Mouse (Mus musculus): ENCODE results near the gene B630019K06Rik. TPM values are rescaled to one million over a fixed set of nuclear protein-coding genes. Genes with fewer than 3 reads are reported as not detected.
"Not testable (repeated sequence)": the region's sequence is repeated elsewhere in the genome, so short reads cannot be mapped to it uniquely, and the experiment has no call there.

B630019K06Rik gene
- 3.6 and 3.7 TPM in 2 replicates for polyA plus RNA-seq (2015; fragmentation: Nextera tagmentation; extraction: Ambion mirVana)

DNA sequence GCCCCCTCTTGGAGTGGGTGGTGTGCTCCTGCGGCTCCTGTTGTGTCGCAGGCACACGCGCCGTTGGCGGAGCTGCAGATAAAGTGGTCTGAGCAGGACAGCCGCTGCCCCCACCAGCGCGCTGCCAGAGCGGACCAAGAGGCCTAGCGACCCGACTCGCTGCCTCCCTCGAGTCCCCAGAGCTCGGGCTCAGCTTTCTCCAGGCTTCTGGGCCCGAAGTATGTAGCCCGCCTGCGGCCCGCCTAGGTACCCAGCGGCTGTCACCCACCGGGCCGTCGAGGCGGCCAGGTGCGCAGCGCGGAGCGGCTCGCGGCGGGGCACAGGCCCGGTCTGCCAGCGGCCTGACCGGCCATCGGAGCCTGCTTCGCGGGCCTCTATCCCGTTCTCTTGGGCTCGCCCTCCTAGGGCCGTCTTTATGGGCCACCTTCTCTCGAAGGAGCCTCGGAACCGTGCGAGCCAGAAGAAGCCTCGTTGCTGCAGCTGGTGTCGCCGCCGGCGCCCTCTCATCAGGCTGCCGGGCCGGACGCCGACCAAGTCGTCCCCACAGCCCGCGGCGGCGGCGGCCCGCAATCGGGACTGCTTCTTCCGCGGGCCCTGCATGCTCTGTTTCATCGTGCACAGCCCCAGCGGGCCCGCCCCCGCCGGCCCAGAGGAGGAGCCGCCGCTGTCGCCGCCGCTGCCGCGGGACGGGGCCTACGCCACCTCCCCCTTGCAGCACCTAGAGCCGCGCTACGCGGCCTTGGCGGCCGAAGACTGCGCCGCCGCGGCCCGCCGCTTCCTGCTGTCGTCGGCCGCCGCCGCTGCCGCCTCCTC lies at the start of gene B630019K06Rik:
TSS of gene B630019K06Rik (plus strand) at position 40 of the 813 bp plus-strand sequence.
- Histone ChIP-seq H3K36me3 (no peaks in the 10 kb centered on the region), H3K9me3 (replicated peaks) (no peaks in the 10 kb centered on the region), H3K4me2 (peak within 1 kb of the TSS; percentile 72), H3K4me1 (no peaks in the 10 kb centered on the region), H3K27ac (peak within 1 kb of the TSS; percentile 87), H3K27me3 (no peaks in the 10 kb centered on the region), H3K9ac (peak within 1 kb of the TSS; percentile 61), H3K4me3 (replicated peaks) (peak within 1 kb of the TSS; percentile 60)
- peak; percentile 96 for ATAC-seq (replicated peaks; ENCODE audit: low FRiP score)
- WGBS = 19% methylated on average over 68 of the region's 95 CpGs

DNA sequence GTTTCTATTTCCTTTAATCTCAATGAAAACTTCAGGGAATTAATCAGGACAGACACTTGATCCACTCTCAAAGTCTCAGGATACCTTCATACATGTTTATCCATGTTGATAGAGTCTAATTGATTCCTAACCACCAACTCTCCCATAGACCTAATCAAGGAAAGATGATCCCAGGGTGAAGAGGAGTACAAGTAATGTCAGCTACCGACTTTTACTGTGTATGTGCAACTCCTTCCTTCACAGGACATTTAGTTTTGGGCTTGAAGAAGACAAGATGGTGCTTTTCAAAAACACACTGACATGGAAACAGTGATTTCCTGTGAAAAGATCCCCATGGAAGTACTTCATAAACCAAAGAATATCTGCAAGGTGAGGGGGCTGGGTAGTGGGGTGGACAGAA lies 48.5 kb upstream of the B630019K06Rik start, which contains the start of gene Gm6592:
TSS of gene Gm6592 (plus strand) at position 301 of the 400 bp plus-strand sequence.
- no peaks in the 10 kb centered on the region for H3K27me3 ChIP-seq
- WGBS = 70% methylated on average over 1 of the region's 1 CpGs
- H3K36me3 ChIP-seq = no peaks in the 10 kb centered on the region
- no peaks in the 10 kb centered on the region for H3K9me3 ChIP-seq (replicated peaks)
- H3K9ac ChIP-seq = no peak within 1 kb of the TSS
- no peak within 1 kb of the TSS for H3K27ac ChIP-seq
- ATAC-seq (replicated peaks; ENCODE audit: low FRiP score) = no peak
- no peak within 1 kb of the TSS for H3K4me2 ChIP-seq
- H3K4me1 ChIP-seq = no peaks in the 10 kb centered on the region
- no peak within 1 kb of the TSS for H3K4me3 ChIP-seq (replicated peaks)

DNA sequence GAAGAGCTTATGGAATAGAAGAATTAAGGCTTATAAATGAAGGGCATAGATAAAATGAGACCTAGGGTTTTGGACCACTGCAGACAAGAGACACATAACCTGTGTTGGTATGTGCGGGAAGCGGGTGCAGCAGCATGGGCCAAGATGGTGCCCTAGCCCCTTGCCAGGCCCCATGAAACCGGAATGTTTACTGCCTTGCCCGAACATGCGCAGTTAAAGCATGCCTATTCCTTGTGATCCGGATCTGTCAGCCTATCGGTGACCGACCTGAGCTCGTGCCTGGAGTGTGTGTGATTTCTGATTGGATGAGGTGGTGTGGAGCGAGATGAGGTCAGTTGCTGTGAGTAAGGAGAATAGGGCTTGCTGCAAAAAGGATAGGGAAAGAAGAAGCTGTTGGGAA lies 39.7 kb upstream of the B630019K06Rik start:
- ATAC-seq (replicated peaks; ENCODE audit: low FRiP score) = no peak
- WGBS = 93% methylated on average over 10 of the region's 10 CpGs
- Histone ChIP-seq H3K27me3 (no peaks in the 10 kb centered on the region), H3K9me3 (replicated peaks) (no peaks in the 10 kb centered on the region), H3K4me2 (no peak overlapping the region), H3K27ac (no peak overlapping the region), H3K36me3 (no peaks in the 10 kb centered on the region), H3K4me1 (no peaks in the 10 kb centered on the region), H3K9ac (no peak overlapping the region), H3K4me3 (replicated peaks) (no peak overlapping the region)

DNA sequence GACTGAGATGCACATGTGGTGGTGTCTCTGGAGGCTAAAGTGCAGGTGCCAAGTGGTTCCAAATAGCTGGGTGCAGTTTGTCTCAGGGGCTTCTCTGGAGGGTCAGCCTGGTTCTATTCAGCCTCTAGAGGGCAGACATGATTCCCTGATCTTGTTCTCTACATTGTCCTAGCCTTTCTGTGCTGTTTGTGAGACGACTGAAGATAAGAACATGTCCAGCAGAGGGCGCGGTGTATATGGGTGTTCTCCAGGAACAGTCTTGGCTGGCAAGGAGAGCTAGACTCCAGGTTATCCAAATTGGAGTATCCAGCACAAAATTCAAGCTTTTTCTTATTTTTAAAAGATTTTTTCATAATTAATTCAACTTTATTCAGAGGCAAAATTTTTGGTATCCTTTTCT lies 27.9 kb upstream of the B630019K06Rik start:
- not testable (repeated sequence) for H3K27me3 ChIP-seq; H3K4me3 ChIP-seq (replicated peaks); H3K36me3 ChIP-seq; H3K4me1 ChIP-seq; ATAC-seq (replicated peaks; ENCODE audit: low FRiP score); H3K27ac ChIP-seq; H3K9ac ChIP-seq; H3K9me3 ChIP-seq (replicated peaks); H3K4me2 ChIP-seq
- 5% methylated on average over 3 of the region's 3 CpGs for WGBS

DNA sequence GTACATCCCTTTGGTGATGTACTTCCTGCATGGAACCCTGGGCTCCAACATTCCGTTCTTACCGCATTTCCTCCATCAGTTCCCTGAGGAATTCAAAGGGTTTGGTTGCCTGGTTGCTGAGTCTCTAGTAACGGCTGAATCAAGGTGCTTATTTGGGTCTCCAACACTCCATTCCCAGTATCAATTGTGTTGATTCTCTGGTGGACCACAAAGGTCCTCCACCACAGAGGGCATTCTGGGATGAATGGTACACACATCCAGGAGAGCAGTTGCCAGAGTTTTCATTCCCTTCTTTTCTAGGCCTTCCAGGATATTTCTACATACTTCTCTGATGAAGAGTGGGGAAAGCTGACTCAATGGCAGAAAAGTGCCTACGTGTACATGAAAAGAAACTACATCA lies 18.2 kb upstream of the B630019K06Rik start, which contains the start of gene Gm5751:
TSS of gene Gm5751 (plus strand) at position 301 of the 400 bp plus-strand sequence.
- not testable (repeated sequence) for H3K36me3 ChIP-seq; ATAC-seq (replicated peaks; ENCODE audit: low FRiP score); H3K4me1 ChIP-seq; H3K4me3 ChIP-seq (replicated peaks); H3K27me3 ChIP-seq; H3K9ac ChIP-seq; H3K27ac ChIP-seq; H3K9me3 ChIP-seq (replicated peaks); H3K4me2 ChIP-seq
- 94% methylated on average over 3 of the region's 4 CpGs for WGBS

DNA sequence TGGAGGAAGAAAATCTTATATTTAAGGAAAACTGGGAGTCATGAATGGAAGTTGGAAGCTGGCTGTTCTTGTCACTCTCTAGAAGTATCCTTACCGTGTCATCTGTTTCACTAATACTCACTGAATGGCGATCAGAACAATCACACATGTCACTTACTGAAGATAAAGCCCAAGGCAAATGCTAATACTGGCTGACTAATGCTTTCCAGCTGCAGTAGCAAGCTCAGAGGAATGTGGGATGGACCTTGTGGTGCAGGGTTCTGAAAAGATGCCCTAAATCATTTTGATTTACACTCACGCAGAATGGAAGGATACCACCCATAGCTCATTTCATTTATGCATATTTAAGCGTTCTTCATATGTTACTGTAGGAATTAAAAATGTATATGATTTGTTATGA lies 7.8 kb upstream of the B630019K06Rik start:
- Histone ChIP-seq H3K36me3 (no peaks in the 10 kb centered on the region), H3K4me3 (replicated peaks) (no peak overlapping the region), H3K27ac (no peak overlapping the region), H3K9ac (no peak overlapping the region), H3K27me3 (no peaks in the 10 kb centered on the region), H3K9me3 (replicated peaks) (no peaks in the 10 kb centered on the region), H3K4me1 (no peaks in the 10 kb centered on the region), H3K4me2 (no peak overlapping the region)
- 67% methylated on average over 4 of the region's 4 CpGs for WGBS
- no peak for ATAC-seq (replicated peaks; ENCODE audit: low FRiP score)

DNA sequence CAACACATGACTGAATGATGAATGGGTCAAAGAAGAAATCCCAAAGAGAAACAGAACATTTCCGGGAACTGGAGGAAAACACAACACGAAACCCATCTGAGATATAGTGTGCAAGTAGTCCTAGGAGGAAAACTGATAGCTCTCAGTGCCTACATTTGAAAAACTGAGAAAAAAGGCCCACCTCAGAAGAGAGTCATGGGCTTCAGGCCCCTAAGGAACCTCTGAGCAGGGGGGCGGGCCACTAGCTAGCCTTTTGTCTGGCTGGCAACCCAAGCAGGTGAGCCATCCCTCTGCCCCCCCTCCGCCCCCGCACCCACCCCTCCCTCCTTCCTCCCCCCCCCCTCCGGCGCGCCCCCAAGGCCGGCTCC lies 223 bp upstream of the B630019K06Rik start:
- H3K9ac ChIP-seq = no peak overlapping the region
- peak; percentile 37; the same call in 1 of the 2 replicates for ATAC-seq (replicated peaks; ENCODE audit: low FRiP score)

DNA sequence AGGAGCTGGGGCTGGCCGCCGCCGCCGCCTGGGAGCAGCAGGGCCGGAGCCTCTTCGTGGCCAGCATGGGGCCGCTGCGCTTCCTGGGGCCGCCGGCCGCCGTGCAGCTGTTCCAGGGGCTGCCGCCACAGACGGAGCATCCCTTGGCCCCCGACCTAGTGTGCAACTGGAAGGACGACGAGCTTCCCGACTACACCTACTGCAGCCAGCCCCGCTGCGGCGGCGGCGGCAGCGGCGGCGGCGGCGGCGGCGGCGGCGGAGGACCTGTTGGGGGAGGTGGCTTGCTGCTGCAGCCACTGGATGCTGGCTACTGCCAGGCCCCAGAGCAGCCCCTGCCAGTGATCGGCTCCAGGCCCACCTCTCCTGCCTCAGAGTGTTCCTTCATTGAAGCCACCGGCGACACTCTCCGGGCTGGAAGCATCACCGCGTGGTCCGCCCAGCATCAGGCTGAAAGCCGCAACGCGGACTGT lies 1.0 kb downstream of the B630019K06Rik start:
- ATAC-seq (replicated peaks; ENCODE audit: low FRiP score) = peak; percentile 66

More for the DNA sequence above, 223 bp upstream of the B630019K06Rik start:
- Histone ChIP-seq H3K27me3 (no peaks in the 10 kb centered on the region), H3K9me3 (replicated peaks) (no peaks in the 10 kb centered on the region), H3K36me3 (no peaks in the 10 kb centered on the region), H3K4me1 (no peaks in the 10 kb centered on the region), H3K4me2 (peak overlapping the region; percentile 72), H3K4me3 (replicated peaks) (peak overlapping the region; percentile 60), H3K27ac (no peak overlapping the region)
- 31% methylated on average over 3 of the region's 9 CpGs for WGBS

DNA sequence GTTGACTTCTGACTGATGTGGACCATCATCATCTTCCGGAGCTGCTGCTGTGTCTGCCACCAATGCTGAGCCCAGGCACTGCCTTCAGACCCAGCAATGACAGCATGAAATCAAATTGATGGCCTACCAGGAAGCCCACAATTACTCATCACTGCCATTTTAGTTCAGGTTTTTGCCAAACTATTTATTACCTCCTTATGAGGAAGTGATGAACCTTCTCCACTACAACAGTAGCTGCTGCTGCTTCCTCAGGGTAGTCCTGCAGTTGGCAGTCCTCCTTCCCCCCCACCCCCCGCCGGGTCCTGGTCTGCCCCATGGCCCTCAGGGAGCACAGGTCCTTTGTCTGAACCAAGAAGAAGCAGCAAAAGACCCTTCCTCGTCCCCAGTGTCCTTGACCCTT lies 8.6 kb downstream of the B630019K06Rik start:
- no peaks in the 10 kb centered on the region for H3K36me3 ChIP-seq
- no peaks in the 10 kb centered on the region for H3K9me3 ChIP-seq (replicated peaks)
- no peak overlapping the region for H3K4me3 ChIP-seq (replicated peaks)
- ATAC-seq (replicated peaks; ENCODE audit: low FRiP score) = no peak
- WGBS = 72% methylated on average over 4 of the region's 4 CpGs
- H3K4me2 ChIP-seq = no peak overlapping the region
- H3K27me3 ChIP-seq = no peaks in the 10 kb centered on the region
- H3K9ac ChIP-seq = no peak overlapping the region
- no peak overlapping the region for H3K27ac ChIP-seq
- H3K4me1 ChIP-seq = no peaks in the 10 kb centered on the region

More for the DNA sequence above, 1.0 kb downstream of the B630019K06Rik start:
- Histone ChIP-seq H3K9ac (peak overlapping the region; percentile 61), H3K4me3 (replicated peaks) (peak overlapping the region; percentile 60), H3K4me2 (peak overlapping the region; percentile 72), H3K9me3 (replicated peaks) (no peaks in the 10 kb centered on the region), H3K27ac (peak overlapping the region; percentile 87), H3K27me3 (no peaks in the 10 kb centered on the region), H3K36me3 (no peaks in the 10 kb centered on the region), H3K4me1 (no peaks in the 10 kb centered on the region)
- WGBS = 24% methylated on average over 32 of the region's 42 CpGs

DNA sequence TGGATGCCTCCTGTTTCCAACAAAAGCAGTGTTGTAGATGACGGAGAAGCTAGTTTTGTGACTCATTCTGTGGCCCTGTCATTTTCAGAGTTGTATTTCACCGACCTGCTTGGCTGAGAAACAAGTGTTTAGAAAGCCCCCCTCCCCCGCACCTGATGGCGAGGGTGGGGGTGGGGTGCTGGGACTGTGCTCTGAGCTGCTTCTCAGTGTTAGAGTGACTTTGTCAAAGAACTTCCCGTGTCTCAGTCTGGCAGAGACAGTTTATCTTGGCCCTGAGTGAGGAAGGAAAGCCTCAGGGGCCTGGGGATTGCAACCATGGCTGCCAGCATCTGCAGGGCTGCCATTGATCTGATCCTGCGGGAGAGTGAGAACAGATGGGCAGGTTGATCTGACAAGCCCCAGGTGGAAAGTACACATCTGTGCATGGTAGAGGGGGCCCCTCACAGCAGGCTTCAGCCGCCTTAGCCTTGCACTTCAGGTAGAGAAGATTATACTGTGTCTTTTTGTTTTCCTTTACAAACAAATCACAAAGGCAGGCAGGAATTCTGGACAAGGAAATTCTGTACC lies 9.8 kb downstream of the B630019K06Rik start:
- no peak for ATAC-seq (replicated peaks; ENCODE audit: low FRiP score)
- H3K27ac ChIP-seq = no peak overlapping the region
- H3K4me3 ChIP-seq (replicated peaks) = no peak overlapping the region
- H3K4me2 ChIP-seq = no peak overlapping the region
- H3K9ac ChIP-seq = no peak overlapping the region
- H3K9me3 ChIP-seq (replicated peaks) = no peaks in the 10 kb centered on the region
- H3K36me3 ChIP-seq = no peaks in the 10 kb centered on the region
- no peaks in the 10 kb centered on the region for H3K27me3 ChIP-seq
- no peaks in the 10 kb centered on the region for H3K4me1 ChIP-seq
- 29% methylated on average over 7 of the region's 7 CpGs for WGBS

DNA sequence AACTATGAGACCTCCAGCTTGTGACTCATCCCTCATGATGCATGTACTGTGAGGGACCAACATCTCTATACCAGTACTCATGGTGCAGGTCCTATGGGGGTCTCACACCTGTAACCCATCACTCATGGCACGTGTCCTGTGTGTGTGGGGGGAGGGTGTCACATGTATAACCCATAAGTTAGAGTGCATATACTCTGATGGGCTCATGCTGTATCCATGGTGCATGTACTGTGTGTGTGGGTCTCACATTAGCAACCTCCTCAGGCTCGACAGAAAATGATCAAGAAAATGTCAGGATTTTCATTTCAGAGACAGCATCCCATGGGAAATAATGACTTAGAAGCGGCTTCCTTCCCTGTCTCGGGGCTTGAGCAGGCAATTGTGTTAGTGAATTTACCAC lies 28.9 kb downstream of the B630019K06Rik start:
- H3K4me3 ChIP-seq (replicated peaks) = no peak overlapping the region
- no peak overlapping the region for H3K27ac ChIP-seq
- no peak overlapping the region for H3K4me2 ChIP-seq
- 67% methylated on average over 4 of the region's 4 CpGs for WGBS
- H3K9me3 ChIP-seq (replicated peaks) = no peaks in the 10 kb centered on the region
- no peak for ATAC-seq (replicated peaks; ENCODE audit: low FRiP score)
- no peaks in the 10 kb centered on the region for H3K4me1 ChIP-seq
- H3K9ac ChIP-seq = no peak overlapping the region
- H3K36me3 ChIP-seq = no peaks in the 10 kb centered on the region
- H3K27me3 ChIP-seq = no peaks in the 10 kb centered on the region

DNA sequence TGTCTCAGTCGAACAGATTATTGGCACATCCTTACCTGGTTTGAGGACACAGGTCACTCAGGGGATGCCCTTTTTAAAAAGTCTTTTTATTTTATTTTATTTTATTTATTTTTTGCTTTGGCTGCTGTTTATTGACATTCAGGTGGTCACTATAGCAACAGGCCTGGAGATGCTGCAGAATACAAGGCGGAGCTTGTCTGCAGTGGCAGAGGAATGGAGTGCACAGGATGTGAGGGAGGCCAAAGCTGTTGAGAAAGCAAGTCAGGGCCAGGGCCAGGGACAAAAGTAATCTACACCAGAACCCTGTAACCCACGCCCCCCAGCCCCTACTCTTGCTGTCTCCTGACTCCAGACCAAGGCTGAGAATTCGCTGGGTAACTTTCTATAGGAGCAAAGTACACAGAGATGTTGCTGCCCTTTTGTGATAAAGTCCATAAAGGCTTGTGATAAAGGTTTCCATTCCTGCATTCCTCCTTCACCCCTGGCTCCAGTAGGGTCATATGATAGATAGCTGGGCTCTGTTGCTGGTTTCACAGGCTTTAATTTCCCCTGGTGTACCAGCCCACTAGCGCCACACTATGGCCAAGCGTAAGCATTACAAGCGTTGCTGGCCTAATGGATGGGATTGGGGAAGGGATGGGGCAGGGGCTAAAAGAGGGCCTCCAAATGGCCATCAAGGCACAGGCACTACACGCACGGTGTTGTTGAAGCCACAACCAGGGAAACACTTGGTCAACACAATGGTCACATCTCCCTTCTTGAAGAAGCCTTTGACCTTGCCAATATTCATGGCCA lies 29.8 kb downstream of the B630019K06Rik start:
- Histone ChIP-seq H3K4me1 (no peaks in the 10 kb centered on the region), H3K27ac (no peak overlapping the region), H3K4me3 (replicated peaks) (no peak overlapping the region), H3K9ac (no peak overlapping the region), H3K9me3 (replicated peaks) (no peaks in the 10 kb centered on the region), H3K4me2 (no peak overlapping the region), H3K36me3 (no peaks in the 10 kb centered on the region), H3K27me3 (no peaks in the 10 kb centered on the region)
- 60% methylated on average over 9 of the region's 9 CpGs for WGBS
- no peak for ATAC-seq (replicated peaks; ENCODE audit: low FRiP score)
